Mouse (Mus musculus) T-cell, adult 66 days (primary cell): ENCODE results near the gene Zmat1. TPM values are rescaled to one million over a fixed set of nuclear protein-coding genes. Genes with fewer than 3 reads are reported as not detected.

Experiments
- total RNA-seq, 2 experiments: library from RNA; stranded (reverse); gene quantifications; 3 replicates in 1 of 2; 4 replicates in 1 of 2; pipeline ENCODE4 v1.2.4; 2023

Zmat1 gene
- 1 to 10 TPM; 6.8 to 7.4 TPM for total RNA-seq

DNA sequence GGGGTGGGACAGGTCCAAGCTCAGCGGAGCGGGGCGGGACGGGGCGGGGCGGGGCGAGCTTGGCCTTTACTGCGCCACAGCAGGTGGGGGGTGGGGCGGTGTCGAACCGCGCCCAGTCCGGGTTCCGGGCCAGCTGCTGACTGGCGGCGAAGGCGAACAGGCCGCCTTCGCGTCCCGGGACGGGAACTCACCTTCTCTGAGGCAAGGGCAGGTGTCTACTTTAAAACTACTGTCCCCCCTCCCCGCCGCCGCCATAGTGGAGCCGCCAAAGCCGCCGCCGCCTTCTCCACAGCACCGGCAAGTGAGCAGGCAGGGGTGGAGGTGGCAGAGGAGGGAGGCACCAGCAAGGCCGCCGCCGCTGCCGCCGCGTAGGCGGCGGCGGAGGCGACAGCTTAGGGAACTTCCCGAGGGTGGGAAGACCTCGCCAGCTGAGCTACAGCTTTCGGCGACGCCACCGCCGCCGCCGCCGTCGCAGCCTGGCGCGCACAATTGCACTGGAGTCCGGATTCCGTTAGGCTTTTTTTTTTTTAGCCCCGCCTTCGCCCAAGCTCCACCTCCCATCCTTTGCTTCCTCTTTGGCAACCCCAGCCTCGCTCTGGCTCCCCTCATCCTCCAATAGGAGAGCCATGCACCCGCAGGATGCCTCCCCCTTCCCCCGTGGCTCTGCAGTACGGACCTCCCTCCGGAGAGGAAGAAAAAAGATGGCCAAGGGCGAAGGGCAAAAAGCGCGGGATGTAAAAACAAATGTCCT lies at the start of gene Zmat1:
TSS of gene Zmat1 (minus strand) at position 490 of the 751 bp plus-strand sequence.

DNA sequence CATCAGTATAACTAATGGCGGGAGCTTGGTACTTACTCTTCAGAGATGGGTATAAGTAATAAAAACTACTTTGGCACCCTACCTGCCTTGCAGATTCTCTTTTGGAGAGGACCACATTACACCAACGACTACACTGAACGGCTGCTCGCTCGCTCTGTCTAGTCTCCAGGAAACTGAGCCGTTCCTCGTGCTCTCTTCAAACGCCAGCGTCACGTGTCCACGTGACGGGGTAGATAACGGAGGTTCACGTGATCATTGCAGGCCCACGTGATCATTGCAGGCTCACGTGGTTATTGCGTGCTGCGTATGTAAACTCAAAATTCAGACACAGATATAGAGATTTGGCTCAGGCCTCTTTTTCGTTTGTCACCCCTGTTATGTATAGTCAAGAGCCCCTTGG lies 44.5 kb downstream of the Zmat1 start, which contains the start of gene Nxf2:
TSS of gene Nxf2 (minus strand) at position 209 of the 400 bp plus-strand sequence.

Other genes with a start within 250 kb of the Zmat1 start
- 10 to 100 TPM; 30.2 to 35.0 TPM for gene Armcx2, start 200.0 kb downstream of the Zmat1 start, total RNA-seq
- gene Nxf2, start 44.5 kb downstream of the Zmat1 start, total RNA-seq: not detected
- not detected for gene Gm15023, start 168.4 kb upstream of the Zmat1 start, total RNA-seq
- gene Tceal6, start 201.5 kb upstream of the Zmat1 start, total RNA-seq: 1 to 10 TPM in 1 of 2 experiments, not detected in 1; 1.2 TPM